Mouse (Mus musculus) ES-E14 (cell line): ENCODE data around the gene H2-Oa.
A peak's percentile ranks its signal among the peaks of the same experiment; 100 is the strongest.

Source experiments
- CHD2 ChIP-seq: IDR thresholded peaks from 2 replicates; pipeline ENCODE4 v1.6.1; 2014; ENCODE audit warnings: mild to moderate bottlenecking, low read depth, low read length, inconsistent platforms
- HCFC1 ChIP-seq: IDR thresholded peaks from 2 replicates; pipeline ENCODE4 v1.6.1; 2012; ENCODE audit warnings: low read length, inconsistent platforms, borderline replicate concordance; ENCODE audit not compliant: insufficient read depth
- ZC3H11A ChIP-seq: IDR thresholded peaks from 2 replicates; pipeline ENCODE4 v1.6.1; 2012; ENCODE audit warnings: low read depth, mild to moderate bottlenecking, inconsistent platforms, low read length, borderline replicate concordance
- ZNF384 ChIP-seq: IDR thresholded peaks from 2 replicates; pipeline ENCODE4 v1.6.1; 2012; ENCODE audit warnings: low read depth, low read length, inconsistent platforms

DNA sequence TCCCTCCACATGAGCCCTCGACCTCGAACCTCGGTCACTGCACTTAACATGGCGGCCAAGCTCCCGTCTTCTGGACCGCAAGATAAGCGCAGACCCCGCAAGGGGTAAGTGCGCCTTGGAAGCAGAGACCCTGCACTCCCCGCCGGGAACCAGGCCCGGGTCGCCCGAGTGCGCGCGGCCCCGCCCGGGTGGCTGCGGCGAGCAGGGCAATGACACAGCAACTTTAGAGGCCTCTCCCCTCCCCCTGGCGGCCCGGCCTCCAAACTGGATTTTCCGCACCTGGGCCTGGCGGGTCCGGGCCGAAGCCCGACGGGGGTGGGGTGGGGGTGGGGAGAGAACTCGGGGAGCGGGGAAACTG is 28.7 kb downstream of the H2-Oa start:
- TF ChIP-seq ZNF384 (no peak), HCFC1 (no peak), CHD2 (peak; percentile 19; the same call in 1 of the 2 replicates), ZC3H11A (no peak)
